Mouse (Mus musculus) kidney, embryonic 15.5 days (tissue): ENCODE data around the gene Klhdc4. TPM values are rescaled to one million over a fixed set of nuclear protein-coding genes. Genes with fewer than 3 reads are reported as not detected.

Experiments used
- ATAC-seq: fragments of 200-750 bp; cut with Nextera tagmentation; replicated peaks from 2 replicates; pipeline ENCODE4 v1.8.0; 2017; ENCODE audit warnings: moderate TSS enrichment; ENCODE audit not compliant: low FRiP score
- H3K27ac ChIP-seq: fragments of 300-500 bp; sonication (generic); 2 replicates; pipeline ENCODE4 v1.5.1; 2015; ENCODE audit warnings: mild to moderate bottlenecking, inconsistent platforms
- H3K27me3 ChIP-seq: fragments of 300-500 bp; sonication (generic); 2 replicates; pipeline ENCODE4 v1.6.1; 2015; ENCODE audit warnings: inconsistent platforms
- H3K36me3 ChIP-seq: fragments of 300-500 bp; sonication (generic); 2 replicates; pipeline ENCODE4 v1.6.1; 2015; ENCODE audit warnings: inconsistent platforms
- H3K4me1 ChIP-seq: fragments of 300-500 bp; sonication (generic); 2 replicates; pipeline ENCODE4 v1.6.1; 2015; ENCODE audit warnings: inconsistent platforms
- H3K4me2 ChIP-seq: fragments of 300-500 bp; sonication (generic); 2 replicates; pipeline ENCODE4 v1.6.1; 2015; ENCODE audit warnings: moderate library complexity, mild to moderate bottlenecking, inconsistent platforms
- H3K4me3 ChIP-seq: fragments of 300-500 bp; sonication (generic); replicated peaks from 2 replicates; pipeline ENCODE4 v1.5.1; 2015; ENCODE audit warnings: mild to moderate bottlenecking, inconsistent platforms
- H3K9ac ChIP-seq: fragments of 300-500 bp; sonication (generic); 2 replicates; pipeline ENCODE4 v1.6.1; 2015; ENCODE audit warnings: mild to moderate bottlenecking, inconsistent platforms
- H3K9me3 ChIP-seq: fragments of 300-500 bp; sonication (generic); replicated peaks from 2 replicates; pipeline ENCODE4 v1.6.1; 2016; ENCODE audit warnings: inconsistent platforms
- WGBS: fragments of 180-500 bp; shearing (Covaris S2); methylation state at CpG from one replicate; pipeline ENCODE4 v1.1.7; 2015; ENCODE audit warnings: mixed read lengths; 5-methylcytosine and 5-hydroxymethylcytosine counted together
- polyA plus RNA-seq: library from polyadenylated mRNA; unstranded; fragments of >200 nt; fragmentation: Nextera tagmentation; extraction: Ambion mirVana; gene quantifications from 2 replicates; pipeline ENCODE4 v1.2.1, GENCODE M21; 2015

Gene Klhdc4
- polyA plus RNA-seq, 1 experiment from 2014 or later, result 45.5 TPM

GRCm38 (mm10) chr8:121861806-121862548, 32.6 kb upstream of the Klhdc4 start:
- WGBS, result 68% methylated on average over 12 of the region's 12 CpGs
- no peak overlapping the region for H3K27ac ChIP-seq
- H3K9ac ChIP-seq, result no peak overlapping the region
- H3K4me2 ChIP-seq, result no peak overlapping the region
- peaks cover 7% of the 10 kb centered on the region for H3K4me1 ChIP-seq
- H3K9me3 ChIP-seq, result no peaks in the 10 kb centered on the region
- H3K4me3 ChIP-seq, result no peak overlapping the region
- H3K36me3 ChIP-seq, result no peaks in the 10 kb centered on the region
- no peak for ATAC-seq
- H3K27me3 ChIP-seq, result no peaks in the 10 kb centered on the region

GRCm38 (mm10) chr8:121861276-121861675, 31.9 kb upstream of the Klhdc4 start:
- no peak overlapping the region for H3K4me2 ChIP-seq
- H3K36me3 ChIP-seq, result no peaks in the 10 kb centered on the region
- no peaks in the 10 kb centered on the region for H3K9me3 ChIP-seq
- 53% methylated on average over 6 of the region's 6 CpGs for WGBS
- no peak for ATAC-seq
- peaks cover 9% of the 10 kb centered on the region for H3K4me1 ChIP-seq
- H3K27me3 ChIP-seq, result no peaks in the 10 kb centered on the region
- no peak overlapping the region for H3K27ac ChIP-seq
- no peak overlapping the region for H3K9ac ChIP-seq
- no peak overlapping the region for H3K4me3 ChIP-seq

GRCm38 (mm10) chr8:121857747-121858146, 28.4 kb upstream of the Klhdc4 start:
- no peak overlapping the region for H3K9ac ChIP-seq

GRCm38 (mm10) chr8:121857331-121857730, 28.0 kb upstream of the Klhdc4 start:
- WGBS, result 51% methylated on average over 9 of the region's 9 CpGs
- no peak overlapping the region for H3K4me3 ChIP-seq
- 0 out of 2 replicates have a peak, but pooled peaks have one; percentile 15 for ATAC-seq

More at GRCm38 (mm10) chr8:121857747-121858146, 28.4 kb upstream of the Klhdc4 start:
- 68% methylated on average over 2 of the region's 2 CpGs for WGBS
- no peak overlapping the region for H3K4me2 ChIP-seq
- H3K36me3 ChIP-seq, result no peaks in the 10 kb centered on the region
- H3K27ac ChIP-seq, result no peak overlapping the region
- no peak overlapping the region for H3K4me3 ChIP-seq
- H3K27me3 ChIP-seq, result no peaks in the 10 kb centered on the region
- H3K9me3 ChIP-seq, result no peaks in the 10 kb centered on the region
- no peak for ATAC-seq
- peaks cover 9% of the 10 kb centered on the region for H3K4me1 ChIP-seq

GRCm38 (mm10) chr8:121856071-121856746, 26.8 kb upstream of the Klhdc4 start:
- WGBS, result 75% methylated on average over 14 of the region's 14 CpGs
- Histone ChIP-seq H3K27me3 (no peaks in the 10 kb centered on the region), H3K9ac (no peak overlapping the region), H3K4me3 (no peak overlapping the region), H3K9me3 (no peaks in the 10 kb centered on the region), H3K36me3 (no peaks in the 10 kb centered on the region), H3K27ac (no peak overlapping the region), H3K4me1 (peaks cover 10% of the 10 kb centered on the region), H3K4me2 (no peak overlapping the region)
- ATAC-seq, result no peak

More at GRCm38 (mm10) chr8:121857331-121857730, 28.0 kb upstream of the Klhdc4 start:
- Histone ChIP-seq H3K9me3 (no peaks in the 10 kb centered on the region), H3K36me3 (no peaks in the 10 kb centered on the region), H3K4me1 (peaks cover 9% of the 10 kb centered on the region), H3K4me2 (no peak overlapping the region), H3K9ac (no peak overlapping the region), H3K27ac (no peak overlapping the region), H3K27me3 (no peaks in the 10 kb centered on the region)

- Histone ChIP-seq H3K4me2 (no peak overlapping the region), H3K27me3 (no peaks in the 10 kb centered on the region), H3K4me1 (peaks cover 20% of the 10 kb centered on the region), H3K36me3 (no peaks in the 10 kb centered on the region), H3K9me3 (no peaks in the 10 kb centered on the region), H3K4me3 (no peak overlapping the region), H3K9ac (no peak overlapping the region), H3K27ac (no peak overlapping the region)
- no peak for ATAC-seq
- WGBS, result 97% methylated on average over 2 of the region's 2 CpGs
Observed at GRCm38 (mm10) chr8:121853586-121853985, 24.2 kb upstream of the Klhdc4 start.

GRCm38 (mm10) chr8:121852464-121852863, 23.1 kb upstream of the Klhdc4 start:
- Histone ChIP-seq H3K27me3 (no peaks in the 10 kb centered on the region), H3K36me3 (no peaks in the 10 kb centered on the region), H3K4me2 (no peak overlapping the region), H3K4me3 (no peak overlapping the region), H3K27ac (no peak overlapping the region), H3K9ac (no peak overlapping the region), H3K4me1 (peaks cover 18% of the 10 kb centered on the region), H3K9me3 (no peaks in the 10 kb centered on the region)
- 51% methylated on average over 7 of the region's 7 CpGs for WGBS
- ATAC-seq, result no peak

- Histone ChIP-seq H3K4me2 (no peak overlapping the region), H3K27me3 (no peaks in the 10 kb centered on the region), H3K9ac (no peak overlapping the region), H3K4me1 (peaks cover 11% of the 10 kb centered on the region), H3K9me3 (no peaks in the 10 kb centered on the region), H3K4me3 (no peak overlapping the region), H3K36me3 (no peaks in the 10 kb centered on the region), H3K27ac (no peak overlapping the region)
- 74% methylated on average over 7 of the region's 7 CpGs for WGBS
- no peak for ATAC-seq
Observed at GRCm38 (mm10) chr8:121851716-121852115, 22.3 kb upstream of the Klhdc4 start.

- peak; percentile 87 for ATAC-seq
- 4% methylated on average over 24 of the region's 24 CpGs for WGBS
- no peaks in the 10 kb centered on the region for H3K36me3 ChIP-seq
- H3K27ac ChIP-seq, result no peak overlapping the region
- H3K4me2 ChIP-seq, result peak overlapping the region; percentile 66
- no peaks in the 10 kb centered on the region for H3K27me3 ChIP-seq
- peak overlapping the region; percentile 50 for H3K9ac ChIP-seq
- no peaks in the 10 kb centered on the region for H3K9me3 ChIP-seq
- H3K4me3 ChIP-seq, result peak overlapping the region; percentile 32
- peaks cover 11% of the 10 kb centered on the region for H3K4me1 ChIP-seq
Observed at GRCm38 (mm10) chr8:121850821-121851470, 21.6 kb upstream of the Klhdc4 start.

GRCm38 (mm10) chr8:121850436-121850820, 21.1 kb upstream of the Klhdc4 start:
- peaks cover 11% of the 10 kb centered on the region for H3K4me1 ChIP-seq
- no peak overlapping the region for H3K27ac ChIP-seq
- H3K4me3 ChIP-seq, result peak overlapping the region; percentile 32
- no peaks in the 10 kb centered on the region for H3K9me3 ChIP-seq
- no peaks in the 10 kb centered on the region for H3K27me3 ChIP-seq
- H3K9ac ChIP-seq, result peak overlapping the region; percentile 50
- WGBS, result 45% methylated on average over 12 of the region's 12 CpGs
- ATAC-seq, result no peak
- no peaks in the 10 kb centered on the region for H3K36me3 ChIP-seq
- peak overlapping the region; percentile 66 for H3K4me2 ChIP-seq

- H3K9ac ChIP-seq, result no peak overlapping the region
- no peak overlapping the region for H3K4me3 ChIP-seq
- ATAC-seq, result no peak
- no peak overlapping the region for H3K4me2 ChIP-seq
- no peaks in the 10 kb centered on the region for H3K9me3 ChIP-seq
- H3K4me1 ChIP-seq, result peaks cover 11% of the 10 kb centered on the region
- no peaks in the 10 kb centered on the region for H3K36me3 ChIP-seq
- H3K27ac ChIP-seq, result no peak overlapping the region
- WGBS, result 14% methylated on average over 6 of the region's 6 CpGs
- H3K27me3 ChIP-seq, result no peaks in the 10 kb centered on the region
Observed at GRCm38 (mm10) chr8:121850018-121850417, 20.6 kb upstream of the Klhdc4 start.

- H3K4me1 ChIP-seq, result peaks cover 11% of the 10 kb centered on the region
- no peaks in the 10 kb centered on the region for H3K27me3 ChIP-seq
- H3K4me3 ChIP-seq, result no peak overlapping the region
- H3K36me3 ChIP-seq, result no peaks in the 10 kb centered on the region
- ATAC-seq, result no peak
- no peak overlapping the region for H3K9ac ChIP-seq
- no peaks in the 10 kb centered on the region for H3K9me3 ChIP-seq
- no peak overlapping the region for H3K4me2 ChIP-seq
- no peak overlapping the region for H3K27ac ChIP-seq
- WGBS, result 73% methylated on average over 9 of the region's 9 CpGs
Observed at GRCm38 (mm10) chr8:121849303-121849702, 19.9 kb upstream of the Klhdc4 start.
